Mouse (Mus musculus): ENCODE data around the gene Gm49358.

GRCm38 (mm10) chr10:86761722-86762383 is 1.9 kb upstream of the Gm49358 start:
- no peak for TF ChIP-seq CTCF (IDR thresholded peaks at IDR 0.05; ENCODE audit: borderline replicate concordance, insufficient read depth, low read depth, low read length)
- no peak for TF ChIP-seq POLR2A (IDR thresholded peaks at IDR 0.05; ENCODE audit: borderline replicate concordance, insufficient read depth, low read length)
